Mouse (Mus musculus) lung, postnatal 10 days (tissue): ENCODE results near the gene D6Ertd527e.
A peak's percentile ranks its signal among the peaks of the same experiment; 100 is the strongest.
"Not testable (repeated sequence)": the region's sequence is repeated elsewhere in the genome, so short reads cannot be mapped to it uniquely, and the experiment has no call there.

ENCODE experiments used
- DNase-seq: peaks from one replicate; pipeline ENCODE4 v3.0.0; 2021

The D6Ertd527e gene

GRCm38 (mm10) chr6:87104123-87104796, at the start of gene D6Ertd527e:
TSS of gene D6Ertd527e (plus strand) at chr6:87104746.
- DNase-seq: no peak

DNA sequence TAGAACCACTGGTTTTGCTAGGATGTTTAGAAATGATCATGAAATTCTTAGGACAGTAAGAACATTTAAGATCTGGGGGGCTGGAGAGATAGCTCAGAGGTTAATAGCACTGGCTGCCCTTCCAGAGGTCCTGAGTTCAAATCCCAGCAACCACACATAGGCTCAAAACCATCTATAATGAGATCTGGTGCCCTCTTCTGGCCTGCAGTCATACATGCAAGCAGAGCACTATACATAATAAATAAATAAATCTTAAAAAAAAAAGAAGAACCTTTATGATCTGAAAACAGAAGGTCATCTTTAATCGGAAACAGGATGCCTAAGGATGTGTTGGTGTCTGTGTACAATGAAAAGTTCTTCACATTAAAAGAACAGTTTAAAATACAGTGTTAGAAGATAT, 44.8 kb upstream of the D6Ertd527e start:
- no peak for DNase-seq

- DNase-seq: no peak
These were observed 41.0 kb upstream of the D6Ertd527e start for GRCm38 (mm10) chr6:87063586-87063985.

DNA sequence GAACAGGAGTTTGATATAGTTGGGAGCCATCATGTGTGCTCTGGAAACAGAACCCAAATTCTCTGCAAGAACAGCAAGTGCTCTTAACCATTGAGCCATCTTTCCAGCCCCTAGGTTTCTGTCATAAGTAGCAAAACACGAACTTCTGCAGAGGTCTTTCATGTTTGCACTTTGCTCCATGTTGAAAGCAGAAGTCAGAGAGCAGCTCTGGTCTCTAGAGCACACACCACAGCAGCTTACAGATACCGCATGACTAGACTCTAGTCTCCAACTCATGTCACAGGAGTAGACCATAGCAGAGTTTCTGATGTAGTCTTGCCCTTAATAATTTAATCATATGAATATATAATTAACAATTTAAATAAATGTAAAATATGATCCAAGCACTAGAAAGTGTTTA, 36.3 kb upstream of the D6Ertd527e start:
- DNase-seq: no peak

GRCm38 (mm10) chr6:87069195-87069900, 35.2 kb upstream of the D6Ertd527e start:
- DNase-seq: peak; percentile 64

DNA sequence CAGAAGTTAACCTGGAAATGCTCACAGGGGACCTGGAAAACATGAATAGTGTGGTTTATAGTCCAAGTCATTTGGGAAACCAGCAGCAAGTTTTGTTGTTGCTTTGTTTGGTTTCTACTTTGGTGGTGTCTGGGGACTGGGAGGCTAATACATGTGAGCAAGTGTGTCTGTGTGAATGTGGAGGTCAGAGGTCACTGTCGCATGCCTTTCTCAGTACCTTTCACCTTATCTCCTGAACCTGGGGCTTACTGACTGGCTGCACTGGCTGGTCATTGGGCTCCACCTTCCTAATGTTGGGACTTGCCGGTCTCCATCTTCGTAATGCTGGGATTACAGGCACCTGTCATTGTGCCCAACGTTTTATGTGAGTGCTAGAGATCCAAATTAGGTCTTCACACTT, 33.9 kb upstream of the D6Ertd527e start:
- DNase-seq: no peak

- DNase-seq: no peak
These were observed 31.8 kb upstream of the D6Ertd527e start for GRCm38 (mm10) chr6:87072759-87073158.

GRCm38 (mm10) chr6:87075092-87075685, 29.4 kb upstream of the D6Ertd527e start:
- no peak for DNase-seq

GRCm38 (mm10) chr6:87079457-87079856, 25.1 kb upstream of the D6Ertd527e start:
- no peak for DNase-seq

DNA sequence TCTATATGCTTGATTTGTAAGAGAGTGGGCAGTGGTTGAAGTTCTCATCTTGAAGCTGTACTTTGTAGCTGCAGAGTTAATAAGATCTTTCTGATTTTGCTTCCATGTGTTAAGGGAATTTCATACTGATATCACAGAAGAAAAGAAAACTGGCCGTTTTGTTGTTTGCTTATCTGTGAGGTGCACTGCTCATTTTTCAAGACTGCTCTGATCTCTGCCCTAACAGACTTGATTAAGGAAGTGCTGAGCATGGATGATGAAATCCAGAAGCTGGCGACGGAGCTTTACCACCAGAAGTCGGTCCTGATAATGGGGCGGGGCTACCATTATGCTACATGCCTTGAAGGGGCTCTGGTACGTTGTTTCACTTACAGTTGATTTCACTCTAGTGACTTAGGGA, 19.5 kb upstream of the D6Ertd527e start:
- DNase-seq: no peak

DNA sequence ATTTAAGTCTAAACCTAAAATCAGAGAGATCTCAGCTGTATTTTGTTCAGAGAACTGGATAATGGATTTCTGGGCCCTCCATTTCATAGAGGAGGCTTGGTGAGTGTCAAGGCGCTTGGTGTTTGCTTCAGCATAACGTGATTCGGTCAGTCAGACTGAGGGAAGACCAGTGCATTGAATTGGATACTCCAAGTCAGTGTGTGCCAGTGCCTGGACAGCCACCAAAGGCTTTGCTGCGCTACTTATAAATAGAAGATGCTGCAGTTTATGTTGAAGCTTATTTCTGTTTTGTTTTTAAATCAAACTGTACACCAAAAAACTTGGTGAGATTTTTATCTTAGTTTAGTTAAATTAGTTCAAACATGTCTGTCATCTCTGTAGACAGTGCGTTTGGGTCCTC, 16.2 kb upstream of the D6Ertd527e start:
- DNase-seq: no peak

GRCm38 (mm10) chr6:87090877-87091276, 13.7 kb upstream of the D6Ertd527e start:
- no peak for DNase-seq

- no peak for DNase-seq
These were observed 12.1 kb upstream of the D6Ertd527e start for GRCm38 (mm10) chr6:87092476-87092875.

GRCm38 (mm10) chr6:87093631-87094030, 10.9 kb upstream of the D6Ertd527e start:
- DNase-seq: not testable (repeated sequence)

DNA sequence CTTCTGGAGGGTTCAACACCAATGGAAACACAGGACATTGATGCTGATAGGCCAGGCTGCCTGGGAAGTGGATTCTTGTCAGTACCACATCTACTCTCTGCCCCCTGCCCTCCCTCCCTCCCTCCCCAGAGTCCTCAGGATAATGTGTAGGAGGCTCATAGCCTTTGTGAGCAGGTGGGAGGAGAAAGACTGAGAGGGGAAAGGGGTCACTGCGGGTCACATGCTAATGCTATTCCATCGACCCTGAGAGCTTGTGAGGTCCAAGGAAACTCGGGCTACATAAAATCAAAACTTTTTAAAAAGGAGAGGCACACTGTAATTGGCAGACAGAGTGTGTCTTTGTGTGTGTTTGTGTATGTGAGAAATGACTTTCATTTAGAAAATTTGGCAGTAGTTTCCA, 5.3 kb upstream of the D6Ertd527e start:
- no peak for DNase-seq

DNA sequence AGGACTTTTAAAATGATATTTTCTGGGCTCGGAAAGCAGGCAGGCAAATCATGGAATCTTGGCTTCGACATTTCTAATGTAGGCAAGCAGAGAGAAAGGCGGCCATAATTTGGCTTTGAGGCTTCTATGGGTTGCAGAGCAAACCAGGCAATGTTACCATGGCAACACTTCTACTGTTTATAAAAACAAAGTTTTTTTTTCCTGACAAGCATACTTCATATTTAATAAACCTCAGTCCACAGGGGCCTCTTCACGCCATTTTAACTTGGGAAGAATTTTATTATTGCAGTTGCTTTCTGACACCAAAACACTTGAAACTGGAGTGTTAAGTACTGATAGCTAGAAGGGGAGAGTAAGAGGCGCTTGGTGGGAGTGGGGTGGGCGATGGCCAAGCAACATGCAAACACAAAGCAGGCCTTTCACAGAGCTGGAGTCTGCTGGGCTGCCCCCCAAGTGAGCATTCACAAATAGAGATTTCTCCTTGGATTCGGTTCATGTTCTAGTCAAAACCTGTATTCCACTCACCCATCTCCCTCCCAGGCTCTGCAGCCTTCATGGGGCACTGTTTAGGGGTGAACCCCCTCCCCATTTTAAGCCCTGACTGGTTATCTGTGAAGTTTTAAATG, 4.8 kb upstream of the D6Ertd527e start:
- DNase-seq: peak; percentile 63

- DNase-seq: no peak
These were observed 4.1 kb upstream of the D6Ertd527e start for GRCm38 (mm10) chr6:87100297-87101020.

GRCm38 (mm10) chr6:87101281-87101954, 3.1 kb upstream of the D6Ertd527e start:
- DNase-seq: peak; percentile 92

GRCm38 (mm10) chr6:87101955-87102353, 2.6 kb upstream of the D6Ertd527e start:
- peak; percentile 31 for DNase-seq

GRCm38 (mm10) chr6:87102421-87102911, 2.1 kb upstream of the D6Ertd527e start:
- DNase-seq: peak; percentile 67

DNA sequence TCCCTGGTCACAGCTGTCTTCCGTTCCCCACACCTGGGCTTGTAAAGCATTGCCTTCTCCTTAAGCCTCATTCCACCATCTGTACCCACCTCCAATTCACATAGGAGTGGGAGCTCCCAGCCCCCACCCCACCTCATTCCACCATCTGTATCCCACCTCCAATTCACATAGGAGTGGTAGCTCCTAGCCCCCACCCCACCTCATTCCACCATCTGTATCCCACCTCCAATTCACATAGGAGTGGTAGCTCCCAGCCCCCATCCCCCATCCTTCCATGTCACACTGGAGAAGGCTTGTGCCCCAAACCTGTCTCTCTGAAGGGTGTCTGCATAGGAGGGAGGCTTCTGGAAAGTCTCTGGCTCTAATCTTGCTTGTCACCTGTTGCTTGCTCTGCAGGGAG, 1.2 kb upstream of the D6Ertd527e start:
- no peak for DNase-seq

GRCm38 (mm10) chr6:87111493-87111892, 6.9 kb downstream of the D6Ertd527e start:
- no peak for DNase-seq
